Mouse (Mus musculus) lung, postnatal 4 days (tissue): ENCODE measurements around the gene Wee2.

Source experiments
- DNase-seq, 2 experiments: peaks; one replicate each; pipeline ENCODE4 v3.0.0; 2021

The Wee2 gene

DNA sequence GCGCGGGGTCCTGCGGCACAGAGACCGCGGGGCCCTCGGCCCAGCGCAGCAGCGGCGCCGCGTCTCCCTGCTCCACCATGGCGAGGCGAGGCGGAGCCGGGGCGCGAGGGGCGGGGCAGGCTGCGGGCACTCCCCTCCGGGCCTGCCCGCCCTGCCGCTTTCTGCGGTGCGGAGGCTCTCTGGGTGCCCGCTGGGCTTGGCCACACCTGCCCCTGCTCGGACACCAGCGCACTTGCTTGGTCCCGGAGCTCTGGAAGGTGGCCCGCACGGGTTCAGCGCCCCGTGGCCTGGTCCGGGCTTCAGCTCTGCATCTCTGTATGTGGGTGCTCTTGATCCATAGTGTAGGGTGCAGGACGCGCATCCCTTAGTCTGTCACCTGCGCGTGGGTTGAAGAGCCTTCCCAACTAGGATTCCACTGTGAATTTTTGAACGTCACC is 2.8 kb upstream of the Wee2 start, which contains the start of gene E330009J07Rik:
Gene E330009J07Rik, minus strand, starts transcription at position 89 of the 437 bp plus-strand sequence.
- peak; percentile 87 to 88 for DNase-seq

DNA sequence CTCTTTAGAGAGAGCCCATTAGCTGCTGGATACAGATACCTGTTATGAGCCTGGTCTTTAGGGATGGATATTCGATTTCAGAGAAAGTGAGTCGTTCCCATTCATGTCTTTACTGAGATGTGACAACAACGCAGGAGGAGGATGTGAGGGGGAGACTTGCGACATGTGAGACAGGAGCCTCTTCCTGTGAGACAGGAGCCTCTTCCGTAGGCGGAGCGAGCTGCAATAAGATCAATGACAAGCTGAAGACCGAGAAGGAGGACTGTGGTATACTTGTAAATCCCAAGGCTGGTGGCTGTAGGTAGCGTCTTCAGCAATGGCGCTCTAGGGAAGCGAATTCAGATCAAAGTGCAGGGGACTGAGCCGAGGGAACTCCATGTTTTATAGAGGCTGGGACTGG is 843 bp downstream of the Wee2 start:
- no peak for DNase-seq

DNA sequence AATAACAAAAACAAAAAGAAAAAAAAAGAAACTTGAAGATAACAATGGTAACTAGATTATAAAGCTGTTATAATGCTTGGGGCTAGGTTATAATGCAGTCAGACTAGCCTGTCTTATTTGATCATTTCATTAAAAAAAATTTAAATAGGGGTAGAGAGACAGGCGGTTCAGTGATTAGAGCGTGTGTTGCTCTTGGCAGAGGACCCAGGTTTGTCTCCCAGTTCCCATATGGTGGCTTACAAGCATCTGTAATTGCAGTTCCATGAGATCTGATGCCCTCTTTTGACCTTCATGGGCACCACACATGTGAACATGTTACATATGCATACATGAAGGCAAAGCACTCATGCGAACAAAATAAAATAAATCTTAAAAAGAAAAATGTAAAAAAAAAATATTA is 2.4 kb downstream of the Wee2 start:
- DNase-seq = no peak

DNA sequence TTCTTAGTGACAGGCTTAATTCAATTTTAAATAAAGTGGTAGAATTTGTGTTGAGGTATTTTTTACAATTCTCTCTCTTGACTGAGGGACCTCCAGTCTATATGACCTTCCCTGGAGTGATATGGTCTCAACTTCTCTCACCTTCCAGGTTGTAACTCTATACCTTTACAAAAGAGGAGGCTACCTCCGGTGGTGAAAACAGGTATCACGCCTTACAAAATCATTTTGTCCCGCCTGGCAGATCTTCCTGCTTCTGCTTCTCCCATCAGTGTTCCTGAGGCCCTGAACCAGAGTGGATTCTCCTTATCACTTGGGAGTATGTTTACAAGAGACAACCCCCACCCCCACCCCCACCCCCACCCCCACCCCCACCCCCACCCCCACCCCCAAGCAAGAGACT is 2.9 kb downstream of the Wee2 start:
- no peak for DNase-seq

DNA sequence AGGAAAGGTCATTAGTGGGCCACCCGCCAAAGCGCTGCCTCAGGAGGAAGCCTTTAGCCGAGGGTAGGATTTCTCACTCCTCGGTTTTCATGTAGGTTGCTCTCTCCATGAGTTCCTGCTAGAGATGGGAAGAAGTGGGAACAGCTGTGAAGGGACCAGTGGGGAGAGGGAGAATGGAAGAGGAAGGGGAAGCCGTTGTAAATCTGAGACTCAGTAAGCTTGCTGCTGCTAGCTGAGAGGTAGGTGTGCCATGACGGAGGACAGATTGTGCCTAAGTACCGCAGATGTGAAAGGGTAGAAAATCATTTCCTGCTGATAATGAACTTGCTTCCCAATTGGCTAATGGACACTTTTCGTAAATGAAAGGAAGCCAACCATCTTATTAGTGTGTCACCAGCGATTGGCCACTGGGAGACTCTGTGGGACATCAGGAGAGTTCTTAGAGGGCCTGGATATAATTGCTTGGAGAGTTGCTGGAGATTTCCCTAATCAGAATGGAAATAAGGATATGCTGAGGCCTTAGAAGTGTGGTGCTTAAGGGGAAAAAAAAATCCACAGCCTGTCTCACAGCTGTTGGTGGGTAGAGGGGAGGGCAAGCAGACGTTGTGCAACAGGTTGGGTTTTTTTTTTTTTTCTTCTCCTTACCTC is 4.5 kb downstream of the Wee2 start:
- no peak for DNase-seq

DNA sequence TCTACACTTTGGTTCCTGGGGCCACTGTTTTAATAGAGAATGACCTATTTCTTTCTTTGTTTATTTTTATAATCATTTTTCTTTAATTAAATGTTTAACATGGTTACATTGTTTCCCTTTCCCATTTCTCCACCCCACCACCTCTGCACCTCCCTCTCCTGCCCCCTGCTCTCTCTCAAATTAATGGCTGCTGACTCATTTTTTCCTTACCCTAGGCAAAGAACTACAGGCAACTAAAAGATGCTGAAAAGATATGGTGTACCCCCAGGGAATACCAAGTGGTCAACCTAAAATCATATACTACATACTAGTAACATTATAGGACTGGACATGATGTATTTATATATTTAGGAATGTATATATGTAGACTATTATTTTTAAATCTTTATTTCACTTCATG is 9.7 kb downstream of the Wee2 start:
- no peak for DNase-seq

DNA sequence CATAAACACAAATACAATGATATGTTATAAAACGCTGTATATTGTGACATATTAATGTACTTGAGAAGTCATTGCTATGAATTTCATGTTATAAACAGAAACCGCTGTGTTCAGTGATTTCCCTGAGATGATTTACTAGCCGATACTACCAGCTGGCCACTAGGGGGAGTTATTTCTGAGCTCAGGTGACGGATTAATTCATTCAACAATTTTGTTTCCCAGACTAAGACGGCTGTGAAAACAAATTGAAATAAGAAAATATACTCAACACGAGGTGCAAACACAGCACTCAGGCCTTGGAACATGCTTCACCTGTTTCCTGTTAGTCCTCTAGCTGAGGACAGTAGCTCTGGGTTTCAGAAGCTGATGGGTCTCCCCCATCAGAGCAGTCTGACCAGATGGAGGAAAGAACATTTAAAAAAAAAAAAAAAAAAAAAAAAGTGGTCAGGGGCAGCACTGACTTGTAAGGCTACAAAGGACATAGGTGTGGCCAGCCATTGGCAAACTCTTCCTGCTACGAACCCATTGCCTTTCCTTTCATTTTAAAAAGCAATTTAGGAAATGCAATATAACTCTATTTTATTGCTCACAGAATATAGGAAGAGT is 15.7 kb downstream of the Wee2 start:
- no peak for DNase-seq

DNA sequence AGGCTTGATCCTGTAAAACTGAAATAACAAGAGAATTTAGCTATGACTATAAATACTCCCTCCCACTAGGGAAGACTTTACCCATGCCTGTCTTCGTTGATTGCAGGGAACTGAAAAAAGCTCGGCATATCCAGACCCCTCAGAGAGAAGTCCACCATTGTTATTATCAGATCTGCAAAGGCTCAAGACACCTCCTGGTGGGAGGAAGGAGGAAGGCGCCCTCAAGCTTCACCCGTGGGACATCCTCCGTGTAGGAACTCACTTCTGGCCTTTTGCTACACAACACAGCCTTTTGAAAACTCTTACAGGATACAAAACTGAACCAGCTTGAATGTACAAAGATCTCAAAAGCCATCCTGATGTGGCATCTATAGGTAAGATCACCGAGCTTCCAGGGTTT is 26.8 kb downstream of the Wee2 start:
- peak in 1 of 2 experiments; percentile 16 for DNase-seq

DNA sequence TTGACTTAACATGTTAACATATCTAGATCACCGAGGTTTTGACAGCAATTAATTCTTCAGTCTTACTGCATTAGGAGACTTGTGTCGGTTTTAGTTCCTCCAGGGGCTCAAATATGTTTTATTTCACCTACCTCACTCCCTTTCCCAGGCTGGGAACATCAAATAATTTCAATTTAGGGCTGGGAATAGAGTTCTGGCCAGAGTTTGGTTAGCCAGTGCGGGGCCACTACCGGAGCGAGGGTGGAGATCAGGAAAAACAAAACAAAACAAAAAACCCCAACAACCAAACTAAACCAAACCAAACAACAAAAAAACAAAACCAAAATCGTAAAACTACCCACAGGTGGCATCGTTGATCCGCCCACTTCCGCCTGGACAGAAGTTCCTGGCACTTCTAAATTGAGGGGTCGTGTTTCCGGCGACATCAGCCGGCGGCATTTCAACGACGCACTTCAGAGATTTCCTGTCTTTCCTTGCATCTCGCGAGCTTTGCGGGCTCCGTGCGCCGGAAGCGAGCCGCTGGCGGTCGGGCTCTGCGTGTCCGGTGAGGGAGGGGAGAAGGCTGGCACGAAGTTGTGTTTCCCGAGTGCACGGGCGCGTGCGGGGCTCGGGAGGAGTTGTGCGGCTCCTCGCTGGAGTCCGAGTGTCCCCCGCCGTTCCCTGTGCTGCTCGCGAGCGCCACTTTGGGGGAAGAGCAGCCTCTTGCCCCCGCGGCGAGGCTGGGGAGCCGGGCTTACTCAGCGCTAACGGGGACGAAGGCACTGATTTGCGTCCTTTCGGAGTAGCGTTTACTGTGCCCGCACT is 32.2 kb downstream of the Wee2 start, which contains the start of gene Ssbp1:
Gene Ssbp1, plus strand, starts transcription at position 437 of the 804 bp plus-strand sequence.
- peak; percentile 94 to 95 for DNase-seq

DNA sequence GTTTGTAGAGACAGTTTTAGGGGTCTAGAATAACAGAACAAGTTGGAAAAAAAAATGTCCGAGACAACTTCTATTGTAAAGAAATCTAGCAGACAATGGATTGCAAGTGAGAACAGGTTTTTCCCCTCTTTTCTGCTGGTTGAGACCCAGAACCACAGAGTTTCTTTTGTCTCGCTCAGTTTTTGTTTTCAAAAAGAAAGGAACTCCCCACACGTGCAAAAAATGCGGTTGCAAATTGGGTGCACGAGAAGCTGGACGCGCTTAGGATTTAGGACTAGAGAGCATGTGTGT is 32.8 kb downstream of the Wee2 start:
- DNase-seq = no peak

DNA sequence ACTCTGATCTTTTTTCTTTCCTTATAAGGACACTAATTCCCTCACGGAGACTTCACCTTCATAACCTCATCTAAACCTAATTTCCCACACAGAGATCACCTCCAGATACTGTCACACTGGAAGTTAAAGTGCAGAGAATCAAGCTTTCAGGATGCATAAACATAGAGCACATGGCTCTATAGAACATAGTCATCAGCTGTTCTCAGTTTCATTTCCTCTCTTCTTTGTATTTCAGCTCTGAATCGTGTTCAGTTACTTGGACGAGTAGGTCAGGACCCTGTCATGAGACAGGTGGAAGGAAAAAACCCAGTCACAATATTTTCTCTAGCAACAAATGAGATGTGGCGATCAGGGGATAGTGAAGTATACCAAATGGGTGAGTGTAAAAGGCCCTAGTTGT is 37.2 kb downstream of the Wee2 start:
- no peak for DNase-seq

DNA sequence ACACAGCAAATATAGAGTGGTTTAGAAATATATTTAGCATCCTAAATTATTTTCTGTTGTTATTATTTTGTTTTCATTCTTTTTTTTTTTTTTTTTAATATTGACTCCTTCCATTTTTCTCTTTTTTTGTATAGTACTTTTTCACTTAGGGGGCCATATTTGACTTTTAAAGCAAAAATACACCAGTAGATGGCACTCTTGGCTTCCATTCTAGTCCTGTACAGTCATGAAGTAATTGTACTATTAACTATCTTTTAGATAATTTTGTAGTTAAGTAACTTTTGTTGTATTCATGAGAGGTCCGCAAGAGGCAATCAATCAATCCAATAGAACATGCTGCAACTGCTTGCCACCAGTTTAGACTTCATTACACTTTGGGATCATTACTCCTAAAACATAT is 40.8 kb downstream of the Wee2 start:
- DNase-seq = no peak

DNA sequence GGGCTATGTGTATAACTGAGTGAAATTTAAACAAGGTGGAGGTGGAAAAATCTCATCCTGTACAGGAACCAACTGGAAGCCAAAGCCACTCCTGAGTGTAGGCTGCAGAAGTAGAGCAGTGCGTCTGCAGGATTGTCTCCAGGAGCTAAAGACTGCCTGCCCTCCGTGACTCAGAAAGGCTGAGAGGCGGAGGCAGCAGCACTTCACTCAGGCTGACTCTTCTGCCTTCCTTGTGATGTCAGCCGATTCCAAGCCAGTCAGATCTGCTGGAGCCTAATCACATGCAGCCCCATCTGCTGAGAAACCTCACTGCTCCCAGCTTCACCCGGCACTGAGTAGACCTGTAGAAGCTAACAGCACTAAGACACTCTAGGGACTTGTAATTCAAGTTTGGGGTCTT is 43.4 kb downstream of the Wee2 start:
- DNase-seq = no peak

DNA sequence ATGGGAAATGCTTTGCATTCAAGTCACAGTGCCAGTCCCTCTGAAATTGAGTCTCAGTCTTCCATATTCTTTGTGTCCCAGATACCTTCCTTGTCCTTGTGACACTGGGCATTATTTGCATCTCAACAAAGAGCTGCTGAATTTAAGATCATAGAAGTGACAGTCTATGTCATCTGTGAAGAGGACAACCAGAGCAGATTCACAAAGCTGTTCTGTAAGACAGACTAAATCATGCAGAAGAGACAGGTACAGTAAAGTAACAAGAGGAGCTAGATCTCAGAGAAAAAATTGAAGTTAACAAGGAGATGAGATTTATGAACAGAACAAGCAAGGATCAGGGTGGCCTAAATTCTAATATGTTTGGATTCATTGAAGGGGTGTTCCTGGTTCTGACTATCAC is 52.0 kb downstream of the Wee2 start, which contains the start of gene Tas2r137:
Gene Tas2r137, plus strand, starts transcription at position 301 of the 400 bp plus-strand sequence.
- no peak for DNase-seq

DNA sequence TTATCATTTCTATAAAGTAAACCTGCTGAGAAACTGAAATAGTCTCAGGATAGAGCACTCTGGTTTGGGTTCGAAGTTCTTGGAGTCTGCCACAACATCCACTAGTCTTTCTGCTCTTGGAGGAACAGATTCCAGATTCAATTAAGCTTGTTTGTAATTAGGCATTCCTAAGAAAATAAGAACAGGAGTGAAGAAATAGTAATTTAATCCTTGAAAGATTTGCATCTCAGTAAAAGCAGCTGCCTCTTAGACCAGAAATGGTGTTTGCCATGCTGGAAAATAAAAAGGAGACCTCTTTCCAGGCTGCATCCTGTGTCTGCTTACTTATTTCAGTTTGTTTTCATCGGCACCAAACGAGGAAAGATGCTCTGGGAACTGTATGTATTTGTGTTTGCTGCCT is 54.3 kb downstream of the Wee2 start, which contains the start of gene Tas2r108:
Gene Tas2r108, plus strand, starts transcription at position 301 of the 400 bp plus-strand sequence.
- DNase-seq = no peak
